Mouse (Mus musculus): ENCODE measurements around the gene Frmd5. TPM values are rescaled to one million over a fixed set of nuclear protein-coding genes. Genes with fewer than 3 reads are reported as not detected.
"Not testable (repeated sequence)": the region's sequence is repeated elsewhere in the genome, so short reads cannot be mapped to it uniquely, and the experiment has no call there.

Frmd5 gene
- polyA plus RNA-seq, 1 experiment = not detected

GRCm38 (mm10) chr2:121824653-121825052, 17.8 kb upstream of the Frmd5 start:
- H3K27ac ChIP-seq (ENCODE audit: insufficient read depth, low read depth, low read length) = no peak overlapping the region
- TF ChIP-seq POLR2A (IDR thresholded peaks at IDR 0.05; ENCODE audit: borderline replicate concordance, low read depth, low read length) (no peak), CTCF (IDR thresholded peaks at IDR 0.05; ENCODE audit: low read depth, low read length) (no peak)
- H3K4me3 ChIP-seq (ENCODE audit: insufficient read depth, low read length) = no peak overlapping the region
- no peaks in the 10 kb centered on the region for H3K4me1 ChIP-seq (ENCODE audit: control insufficient read depth, insufficient read depth, low read length)

- Histone ChIP-seq H3K4me3 (ENCODE audit: insufficient read depth, low read length) (no peak overlapping the region), H3K4me1 (ENCODE audit: control insufficient read depth, insufficient read depth, low read length) (no peaks in the 10 kb centered on the region), H3K27ac (ENCODE audit: insufficient read depth, low read depth, low read length) (no peak overlapping the region)
- TF ChIP-seq CTCF (IDR thresholded peaks at IDR 0.05; ENCODE audit: low read depth, low read length) (no peak), POLR2A (IDR thresholded peaks at IDR 0.05; ENCODE audit: borderline replicate concordance, low read depth, low read length) (no peak)
These were observed 14.9 kb upstream of the Frmd5 start for GRCm38 (mm10) chr2:121821787-121822186.

GRCm38 (mm10) chr2:121810876-121811275, 4.0 kb upstream of the Frmd5 start:
- not testable (repeated sequence) for H3K4me3 ChIP-seq (ENCODE audit: insufficient read depth, low read length); H3K4me1 ChIP-seq (ENCODE audit: control insufficient read depth, insufficient read depth, low read length); H3K27ac ChIP-seq (ENCODE audit: insufficient read depth, low read depth, low read length)

GRCm38 (mm10) chr2:121809126-121809525, 2.2 kb upstream of the Frmd5 start:
- no peak for TF ChIP-seq CTCF (IDR thresholded peaks at IDR 0.05; ENCODE audit: low read depth, low read length)
- TF ChIP-seq POLR2A (IDR thresholded peaks at IDR 0.05; ENCODE audit: borderline replicate concordance, low read depth, low read length) = no peak
- Histone ChIP-seq H3K4me1 (ENCODE audit: control insufficient read depth, insufficient read depth, low read length) (no peaks in the 10 kb centered on the region), H3K27ac (ENCODE audit: insufficient read depth, low read depth, low read length) (no peak overlapping the region), H3K4me3 (ENCODE audit: insufficient read depth, low read length) (no peak overlapping the region)

GRCm38 (mm10) chr2:121806171-121806943, 530 bp downstream of the Frmd5 start:
- no peak for TF ChIP-seq CTCF (IDR thresholded peaks at IDR 0.05; ENCODE audit: low read depth, low read length)
- TF ChIP-seq POLR2A (IDR thresholded peaks at IDR 0.05; ENCODE audit: borderline replicate concordance, low read depth, low read length) = no peak
- Histone ChIP-seq H3K4me3 (ENCODE audit: insufficient read depth, low read length) (peak overlapping the region; percentile 65), H3K4me1 (ENCODE audit: control insufficient read depth, insufficient read depth, low read length) (no peaks in the 10 kb centered on the region), H3K27ac (ENCODE audit: insufficient read depth, low read depth, low read length) (no peak overlapping the region)

GRCm38 (mm10) chr2:121799051-121799450, 7.8 kb downstream of the Frmd5 start:
- TF ChIP-seq POLR2A (IDR thresholded peaks at IDR 0.05; ENCODE audit: borderline replicate concordance, low read depth, low read length) (no peak), CTCF (IDR thresholded peaks at IDR 0.05; ENCODE audit: low read depth, low read length) (no peak)

GRCm38 (mm10) chr2:121795995-121796394, 10.9 kb downstream of the Frmd5 start:
- Histone ChIP-seq H3K4me1 (ENCODE audit: control insufficient read depth, insufficient read depth, low read length) (no peaks in the 10 kb centered on the region), H3K4me3 (ENCODE audit: insufficient read depth, low read length) (no peak overlapping the region), H3K27ac (ENCODE audit: insufficient read depth, low read depth, low read length) (no peak overlapping the region)
- no peak for TF ChIP-seq CTCF (IDR thresholded peaks at IDR 0.05; ENCODE audit: low read depth, low read length)
- TF ChIP-seq POLR2A (IDR thresholded peaks at IDR 0.05; ENCODE audit: borderline replicate concordance, low read depth, low read length) = no peak

More at GRCm38 (mm10) chr2:121799051-121799450, 7.8 kb downstream of the Frmd5 start:
- H3K4me3 ChIP-seq (ENCODE audit: insufficient read depth, low read length) = no peak overlapping the region
- H3K4me1 ChIP-seq (ENCODE audit: control insufficient read depth, insufficient read depth, low read length) = no peaks in the 10 kb centered on the region
- no peak overlapping the region for H3K27ac ChIP-seq (ENCODE audit: insufficient read depth, low read depth, low read length)

- H3K4me1 ChIP-seq (ENCODE audit: control insufficient read depth, insufficient read depth, low read length) = no peaks in the 10 kb centered on the region
- H3K27ac ChIP-seq (ENCODE audit: insufficient read depth, low read depth, low read length) = no peak overlapping the region
- no peak overlapping the region for H3K4me3 ChIP-seq (ENCODE audit: insufficient read depth, low read length)
- no peak for TF ChIP-seq POLR2A (IDR thresholded peaks at IDR 0.05; ENCODE audit: borderline replicate concordance, low read depth, low read length)
- no peak for TF ChIP-seq CTCF (IDR thresholded peaks at IDR 0.05; ENCODE audit: low read depth, low read length)
These were observed 17.1 kb downstream of the Frmd5 start for GRCm38 (mm10) chr2:121789777-121790176.

GRCm38 (mm10) chr2:121788415-121788814, 18.5 kb downstream of the Frmd5 start:
- H3K4me3 ChIP-seq (ENCODE audit: insufficient read depth, low read length) = no peak overlapping the region
- TF ChIP-seq POLR2A (IDR thresholded peaks at IDR 0.05; ENCODE audit: borderline replicate concordance, low read depth, low read length) (no peak), CTCF (IDR thresholded peaks at IDR 0.05; ENCODE audit: low read depth, low read length) (no peak)
- no peak overlapping the region for H3K27ac ChIP-seq (ENCODE audit: insufficient read depth, low read depth, low read length)
- H3K4me1 ChIP-seq (ENCODE audit: control insufficient read depth, insufficient read depth, low read length) = no peaks in the 10 kb centered on the region

- no peak for TF ChIP-seq POLR2A (IDR thresholded peaks at IDR 0.05; ENCODE audit: borderline replicate concordance, low read depth, low read length)
- Histone ChIP-seq H3K4me1 (ENCODE audit: control insufficient read depth, insufficient read depth, low read length) (no peaks in the 10 kb centered on the region), H3K27ac (ENCODE audit: insufficient read depth, low read depth, low read length) (no peak overlapping the region), H3K4me3 (ENCODE audit: insufficient read depth, low read length) (0 out of 2 replicates have a peak overlapping the region, but pooled peaks have one; percentile 8)
These were observed 19.1 kb downstream of the Frmd5 start for GRCm38 (mm10) chr2:121787767-121788166.

All from bone marrow macrophage, adult 2 months (primary cell).